Mouse (Mus musculus): ENCODE data around the gene Btrc.

- TF ChIP-seq POLR2A (IDR thresholded peaks at IDR 0.05; ENCODE audit: borderline replicate concordance, insufficient read depth, low read length) (no peak), CTCF (IDR thresholded peaks at IDR 0.05; ENCODE audit: borderline replicate concordance, insufficient read depth, low read depth, low read length) (no peak)
Measured at GRCm38 (mm10) chr19:45554136-45554535, 190.6 kb downstream of the Btrc start.

Data from cerebellum, adult 2 months (tissue).